Mouse (Mus musculus): ENCODE measurements around the gene Cep19. TPM values are rescaled to one million over a fixed set of nuclear protein-coding genes. Genes with fewer than 3 reads are reported as not detected.

Gene Cep19
- total RNA-seq, 2 experiments from 2014 or later = 11.7 to 12.6 TPM

DNA sequence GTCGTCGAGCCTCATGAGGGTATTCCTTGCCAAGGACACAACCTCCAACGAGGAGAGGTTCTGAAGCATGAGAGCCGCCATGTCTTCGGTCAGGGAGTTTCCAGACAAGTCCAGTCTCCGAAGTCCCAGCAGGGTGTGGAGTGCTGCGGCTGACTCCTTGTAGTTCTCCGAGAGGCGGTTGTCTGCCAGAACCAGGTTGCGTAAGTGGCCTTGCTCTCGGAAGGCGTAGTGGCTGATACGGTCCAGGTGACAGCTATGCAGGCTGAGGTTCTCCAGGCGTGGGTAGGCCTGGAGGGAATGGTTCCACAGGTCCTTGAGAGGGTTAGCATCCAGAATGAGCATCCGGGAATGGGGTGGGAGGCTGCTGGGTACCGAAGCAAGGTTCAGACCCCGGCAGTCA, 45.0 kb downstream of the Cep19 start:
- DNase-seq = peak in 1 of 2 experiments; percentile 18

DNA sequence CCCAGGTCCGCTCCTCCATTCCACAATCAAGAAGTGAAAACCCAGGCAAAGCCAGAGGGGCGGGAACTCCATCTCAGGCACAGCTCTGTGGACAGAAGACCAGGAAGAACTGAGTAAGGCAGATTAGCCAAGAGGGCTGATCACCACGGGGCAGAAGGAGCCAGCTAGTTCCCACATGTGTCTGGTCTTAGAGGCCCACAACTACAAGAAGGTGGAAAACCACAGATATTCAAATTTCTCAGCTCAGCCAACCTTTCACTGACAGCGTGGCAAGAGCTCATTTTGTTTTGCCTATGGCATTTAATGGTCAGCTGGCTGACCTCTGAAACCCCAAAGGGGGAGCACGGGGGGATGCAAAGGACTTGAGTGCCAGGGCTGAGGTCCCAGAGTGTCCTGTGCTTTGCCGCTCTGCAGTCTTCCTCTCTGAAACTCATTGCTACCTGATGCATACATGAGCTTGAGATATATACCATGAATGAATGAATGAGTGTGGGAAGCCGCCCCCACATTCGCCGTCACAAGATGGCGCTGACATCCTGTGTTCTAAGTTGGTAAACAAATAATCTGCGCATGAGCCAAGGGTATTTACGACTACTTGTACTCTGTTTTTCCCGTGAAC, 48.1 kb downstream of the Cep19 start:
- no peak for DNase-seq

DNA sequence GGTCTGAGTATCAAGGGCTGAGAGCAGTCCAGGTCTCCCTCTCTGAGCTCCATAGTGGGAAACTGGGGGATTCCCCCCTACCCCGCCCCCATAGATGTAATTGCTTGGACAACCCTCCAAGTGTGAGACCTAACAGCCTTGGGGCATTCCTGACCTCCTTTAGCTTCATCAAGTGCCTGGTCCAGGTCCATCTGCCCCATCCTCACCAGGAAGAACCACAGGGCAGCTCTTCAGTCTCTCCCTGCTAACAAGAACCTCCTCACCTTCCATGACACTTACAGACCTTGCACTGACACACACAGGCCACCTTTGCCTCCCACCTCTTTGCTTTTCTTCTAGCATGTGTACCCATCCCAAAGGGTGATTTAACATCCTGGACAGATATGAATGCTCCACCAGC, 54.4 kb downstream of the Cep19 start:
- DNase-seq = no peak

DNA sequence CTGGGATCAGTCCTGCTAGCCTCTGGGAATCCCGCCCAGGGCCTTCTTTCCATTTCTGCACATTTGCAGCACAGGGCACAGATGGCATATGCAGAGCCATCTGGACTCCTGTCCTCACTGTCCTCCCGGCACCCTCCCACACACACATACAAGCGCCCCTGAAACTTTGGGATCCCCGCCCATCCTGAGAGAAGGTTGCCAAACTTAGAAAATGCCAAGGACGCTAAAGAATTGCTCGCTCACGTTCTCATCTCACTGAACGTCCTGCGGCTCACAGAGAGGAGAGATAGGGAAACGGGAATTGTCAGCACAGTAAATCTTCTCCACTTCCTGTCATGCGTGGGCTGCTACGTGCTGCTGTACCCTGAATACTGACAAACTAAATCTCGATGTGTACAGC, 54.8 kb downstream of the Cep19 start:
- DNase-seq = peak; percentile 81 to 82

DNA sequence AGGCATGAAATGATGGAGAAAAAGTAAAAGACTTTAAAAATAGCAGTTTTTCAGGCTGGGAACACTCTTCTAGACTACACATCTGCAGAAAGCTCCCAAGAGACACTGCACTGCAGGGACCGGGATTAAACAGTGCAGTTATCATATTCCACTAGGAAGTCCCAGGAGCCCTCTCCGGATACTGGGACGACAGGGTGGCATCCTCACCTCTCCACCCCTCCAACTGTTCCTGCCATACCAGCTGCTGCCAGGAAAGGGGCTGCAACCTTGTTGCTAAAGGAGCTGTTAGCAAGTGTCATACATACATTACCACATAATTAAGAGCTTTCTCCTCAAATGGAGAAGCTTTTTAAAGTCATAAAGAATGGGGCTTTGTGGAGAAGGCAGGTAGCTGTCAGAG, 57.1 kb downstream of the Cep19 start:
- DNase-seq = no peak

DNA sequence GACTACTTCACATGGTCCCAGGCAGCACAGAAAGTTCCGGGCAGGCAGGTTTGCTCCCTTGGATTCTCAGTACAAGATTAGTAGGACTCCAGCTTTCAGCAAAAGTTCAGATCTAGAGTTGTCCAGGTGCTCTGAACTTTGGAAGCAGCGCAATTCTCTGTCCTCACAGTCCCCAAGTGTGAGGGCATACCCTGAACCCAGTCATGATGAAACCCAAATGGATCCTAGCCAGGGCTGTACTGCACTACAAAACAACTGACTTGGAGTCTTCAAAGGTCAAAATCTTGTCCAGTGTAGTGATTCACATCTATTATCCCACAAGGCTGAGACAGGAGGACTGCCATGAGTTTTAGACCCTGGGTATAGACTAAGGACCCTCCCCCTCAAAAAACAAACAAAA, 57.8 kb downstream of the Cep19 start:
- peak; percentile 29 to 52 for DNase-seq

Other genes starting within 250 kb of the Cep19 start
- not detected for gene Meltf, start 221.0 kb upstream of the Cep19 start, total RNA-seq (2021)
- 1 to 10 TPM in 1 of 2 experiments, under 1 TPM in 1; 0.23 to 1.0 TPM for gene Pigz, start 165.9 kb upstream of the Cep19 start, total RNA-seq (2021)
- 10 to 100 TPM; 42.0 to 42.9 TPM for gene 0610012G03Rik, start 151.3 kb upstream of the Cep19 start, total RNA-seq (2021)
- gene Ncbp2, start 151.3 kb upstream of the Cep19 start, total RNA-seq (2021) = 10 to 100 TPM; 52.8 to 57.9 TPM
- 10 to 100 TPM; 21.6 to 25.6 TPM for gene Senp5, start 96.5 kb upstream of the Cep19 start, total RNA-seq (2021)
- 10 to 100 TPM; 57.5 to 67.9 TPM for gene Pak2, start 20.5 kb upstream of the Cep19 start, total RNA-seq (2021)
- gene Pigx, start 60 bp upstream of the Cep19 start, total RNA-seq (2021) = 10 to 100 TPM; 25.9 to 34.1 TPM
- gene Nrros, start 65.8 kb downstream of the Cep19 start, total RNA-seq (2021) = 1 to 10 TPM; 5.3 to 8.2 TPM
- not detected for gene Bex6, start 80.0 kb downstream of the Cep19 start, total RNA-seq (2021)
- gene Fbxo45, start 147.4 kb downstream of the Cep19 start, total RNA-seq (2021) = 10 to 100 TPM; 20.7 to 21.4 TPM
- 10 to 100 TPM; 13.7 to 14.8 TPM for gene Wdr53, start 147.4 kb downstream of the Cep19 start, total RNA-seq (2021)
- under 1 TPM in 1 of 2 experiments, not detected in 1; 0.30 TPM for gene Smco1, start 171.7 kb downstream of the Cep19 start, total RNA-seq (2021)
- gene Rnf168, start 177.7 kb downstream of the Cep19 start, total RNA-seq (2021) = 10 to 100 TPM; 24.6 to 27.7 TPM
- 10 to 100 TPM; 57.4 to 70.5 TPM for gene Ubxn7, start 232.5 kb downstream of the Cep19 start, total RNA-seq (2021)

All from adrenal gland, postnatal 36 days (tissue).